13 mouse cellular contexts compared by ENCODE assay signal in genomic region chr19:54259175-54259574, GRCm38 (mm10).
DNase-seq lines count a peak whose midpoint lies in the region; ATAC-seq and TF ChIP-seq lines count a peak whose summit lies in the region.
"Had no signal": no experiment of that assay in that cellular context is flagged by ENCODE, and none has a peak within 500 bp of the region (broad histone marks: within the 10 kb centered on the region; RNA-seq: fewer than 3 reads in every experiment).

No protein-coding gene starts in this region.

- H3K4me1 ChIP-seq in embryonic facial prominence, embryonic 14.5 days (ENCODE audit: control insufficient read depth, insufficient read depth, low read length): no peaks in the 10 kb centered on the region
- peaks cover 9% of the 10 kb centered on the region for H3K4me1 ChIP-seq in hindbrain, embryonic 15.5 days (replicated peaks)
- peaks cover 11% of the 10 kb centered on the region for H3K4me1 ChIP-seq in midbrain, embryonic 16.5 days (ENCODE audit: control insufficient read depth, insufficient read depth, low read length)

- TF ChIP-seq CTCF in brain, embryonic 14.5 days (IDR thresholded peaks at IDR 0.05; ENCODE audit: borderline replicate concordance, extremely low read depth, insufficient read depth, insufficient read length): no peak

- H3K4me2 ChIP-seq in embryonic facial prominence, embryonic 14.5 days (ENCODE audit: low read depth, low read length): no peak overlapping the region
- H3K4me2 ChIP-seq in hindbrain, embryonic 15.5 days: peak overlapping the region; percentile 37
- H3K4me2 ChIP-seq in midbrain, embryonic 16.5 days (ENCODE audit: low read length): peak overlapping the region; percentile 40

- H3K27ac ChIP-seq in embryonic facial prominence, embryonic 14.5 days (replicated peaks; ENCODE audit: low read depth, low read length): no peak overlapping the region
- no peak overlapping the region for H3K27ac ChIP-seq in hindbrain, embryonic 15.5 days (replicated peaks)
- H3K27ac ChIP-seq in midbrain, embryonic 16.5 days (ENCODE audit: low read length): no peak overlapping the region

- H3K4me3 ChIP-seq in embryonic facial prominence, embryonic 14.5 days (ENCODE audit: low read depth, low read length): no peak overlapping the region
- no peak overlapping the region for H3K4me3 ChIP-seq in hindbrain, embryonic 15.5 days
- peak overlapping the region; percentile 16; the same call in 1 of the 2 replicates for H3K4me3 ChIP-seq in midbrain, embryonic 16.5 days (ENCODE audit: low read depth, low read length)

- DNase-seq in brain, embryonic 14.5 days (ENCODE audit: low read depth): peak; percentile 37
- peak; percentile 3 for DNase-seq in embryonic facial prominence, embryonic 14.5 days (ENCODE audit: low spot score)
- no peak for DNase-seq in B cell, adult 2 months
- no peak for DNase-seq in left cerebral cortex, postnatal 36 days (ENCODE audit: low spot score in 2 of 2)
- no peak for DNase-seq in left cerebral cortex, postnatal 25 days (ENCODE audit: low spot score in 2 of 2)
- no peak for DNase-seq in T-cell, adult 2 months (ENCODE audit: low spot score)
- DNase-seq: adrenal gland, postnatal 36 days; kidney, adult 2 months; layer of hippocampus, postnatal 36 days; lung, adult 18-20 months; right cerebral cortex, postnatal 25 days had no signal

- no peak overlapping the region for H3K9ac ChIP-seq in embryonic facial prominence, embryonic 14.5 days (ENCODE audit: low read depth, low read length)
- no peak overlapping the region for H3K9ac ChIP-seq in hindbrain, embryonic 15.5 days
- peak overlapping the region; percentile 42; the same call in 1 of the 2 replicates for H3K9ac ChIP-seq in midbrain, embryonic 16.5 days (ENCODE audit: low read depth, low read length)

- no peaks in the 10 kb centered on the region for H3K9me3 ChIP-seq in embryonic facial prominence, embryonic 14.5 days (ENCODE audit: control insufficient read depth, low read length)
- no peaks in the 10 kb centered on the region for H3K9me3 ChIP-seq in hindbrain, embryonic 15.5 days
- H3K9me3 ChIP-seq in midbrain, embryonic 16.5 days (replicated peaks; ENCODE audit: control insufficient read depth, low read length, poor library complexity, severe bottlenecking): no peaks in the 10 kb centered on the region

- WGBS in embryonic facial prominence, embryonic 14.5 days: 13% methylated on average over 7 of the region's 7 CpGs
- WGBS in hindbrain, embryonic 15.5 days: 3% methylated on average over 7 of the region's 7 CpGs
- 7% methylated on average over 7 of the region's 7 CpGs for WGBS in midbrain, embryonic 16.5 days

- intact Hi-C loops in left cerebral cortex, postnatal 36 days (cut with DNase I): no loop called here
- intact Hi-C loops in left cerebral cortex, postnatal 25 days (cut with DNase I): no loop called here

- no peak for TF ChIP-seq POLR2A in brain, embryonic 14.5 days (IDR thresholded peaks at IDR 0.05; ENCODE audit: borderline replicate concordance, extremely low read depth, insufficient read depth, insufficient read length, poor library complexity, severe bottlenecking)

- no peak for ATAC-seq in embryonic facial prominence, embryonic 14.5 days (ENCODE audit: low read depth)
- no peak for ATAC-seq in hindbrain, embryonic 15.5 days (ENCODE audit: low FRiP score, low read depth)
- ATAC-seq in midbrain, embryonic 16.5 days: no peak

- H3K36me3 ChIP-seq in embryonic facial prominence, embryonic 14.5 days (ENCODE audit: control insufficient read depth, insufficient read depth, low read length): no peaks in the 10 kb centered on the region
- no peaks in the 10 kb centered on the region for H3K36me3 ChIP-seq in hindbrain, embryonic 15.5 days
- no peaks in the 10 kb centered on the region for H3K36me3 ChIP-seq in midbrain, embryonic 16.5 days (ENCODE audit: control insufficient read depth, insufficient read depth, low read length)

- no peaks in the 10 kb centered on the region for H3K27me3 ChIP-seq in embryonic facial prominence, embryonic 14.5 days (replicated peaks; ENCODE audit: control insufficient read depth, insufficient read depth, low read length)
- no peaks in the 10 kb centered on the region for H3K27me3 ChIP-seq in hindbrain, embryonic 15.5 days
- no peaks in the 10 kb centered on the region for H3K27me3 ChIP-seq in midbrain, embryonic 16.5 days (ENCODE audit: control insufficient read depth, insufficient read depth, low read depth, low read length)

Comparison
In these comparisons a context has a peak if more than half of its experiments do, and no peak if none do; other contexts are left out.
1. DNase-seq: peak in brain, embryonic 14.5 days (single experiment) and embryonic facial prominence, embryonic 14.5 days (single experiment); none in B cell, adult 2 months (0 of 2), left cerebral cortex, postnatal 36 days (0 of 2), left cerebral cortex, postnatal 25 days (0 of 2) and T-cell, adult 2 months (single experiment).